Comparison of ENCODE assay signal across 10 mouse cellular contexts in genomic region chr11:100720345-100720744, GRCm38 (mm10). TPM values are rescaled to one million over a fixed set of nuclear protein-coding genes. Genes with fewer than 3 reads are reported as not detected.
DNase-seq lines count a peak whose midpoint lies in the region; ATAC-seq lines count a peak whose summit lies in the region.
"Had no signal": no experiment of that assay in that cellular context is flagged by ENCODE, and none has a peak within 500 bp of the region (broad histone marks: within the 10 kb centered on the region; RNA-seq: fewer than 3 reads in every experiment).

No protein-coding gene starts in this region.

- H3K4me1 ChIP-seq in hindbrain, embryonic 15.5 days (replicated peaks): peaks cover 21% of the 10 kb centered on the region
- H3K4me1 ChIP-seq in hindbrain, embryonic 10.5 days (replicated peaks): peaks cover 40% of the 10 kb centered on the region
- peaks cover 51% of the 10 kb centered on the region for H3K4me1 ChIP-seq in brown adipose tissue, adult 24 weeks (ENCODE audit: control insufficient read depth, insufficient read depth, insufficient read length, low read length)
- H3K4me1 ChIP-seq in liver, embryonic 12.5 days: peaks cover 58% of the 10 kb centered on the region

- H3K27ac ChIP-seq in hindbrain, embryonic 15.5 days (replicated peaks): peak overlapping the region; percentile 47
- H3K27ac ChIP-seq in hindbrain, embryonic 10.5 days: no peak overlapping the region
- H3K27ac ChIP-seq in brown adipose tissue, adult 24 weeks (replicated peaks; ENCODE audit: low read depth, low read length): peak overlapping the region; percentile 79
- H3K27ac ChIP-seq in liver, embryonic 12.5 days: peak overlapping the region; percentile 74

- H3K36me3 ChIP-seq in hindbrain, embryonic 15.5 days: peaks cover 31% of the 10 kb centered on the region
- peaks cover 47% of the 10 kb centered on the region for H3K36me3 ChIP-seq in hindbrain, embryonic 10.5 days
- peaks cover 79% of the 10 kb centered on the region for H3K36me3 ChIP-seq in liver, embryonic 12.5 days

- no peaks in the 10 kb centered on the region for H3K27me3 ChIP-seq in hindbrain, embryonic 15.5 days
- H3K27me3 ChIP-seq in hindbrain, embryonic 10.5 days (ENCODE audit: insufficient read depth, poor library complexity, severe bottlenecking): no peaks in the 10 kb centered on the region
- H3K27me3 ChIP-seq in liver, embryonic 12.5 days (replicated peaks): no peaks in the 10 kb centered on the region

- H3K9ac ChIP-seq in hindbrain, embryonic 15.5 days: no peak overlapping the region
- no peak overlapping the region for H3K9ac ChIP-seq in liver, embryonic 12.5 days

- no peak overlapping the region for H3K4me3 ChIP-seq in hindbrain, embryonic 15.5 days
- no peak overlapping the region for H3K4me3 ChIP-seq in hindbrain, embryonic 10.5 days
- peak overlapping the region; percentile 0; the same call in 1 of the 2 replicates for H3K4me3 ChIP-seq in brown adipose tissue, adult 24 weeks (ENCODE audit: insufficient read depth, low read depth, low read length)
- H3K4me3 ChIP-seq in liver, embryonic 12.5 days: no peak overlapping the region

- H3K4me2 ChIP-seq in hindbrain, embryonic 15.5 days: no peak overlapping the region
- H3K4me2 ChIP-seq in liver, embryonic 12.5 days: 0 out of 2 replicates have a peak overlapping the region, but pooled peaks have one; percentile 42

- 77% methylated on average over 5 of the region's 5 CpGs for WGBS in hindbrain, embryonic 15.5 days
- 84% methylated on average over 5 of the region's 5 CpGs for WGBS in hindbrain, embryonic 10.5 days
- WGBS in liver, embryonic 12.5 days (ENCODE audit: insufficient replicate concordance): 37% methylated on average over 5 of the region's 5 CpGs

- H3K9me3 ChIP-seq in hindbrain, embryonic 15.5 days: no peaks in the 10 kb centered on the region
- no peaks in the 10 kb centered on the region for H3K9me3 ChIP-seq in hindbrain, embryonic 10.5 days
- no peaks in the 10 kb centered on the region for H3K9me3 ChIP-seq in liver, embryonic 12.5 days (replicated peaks)
- H3K9me3 ChIP-seq: G1E had no signal

- no peak for DNase-seq in hindbrain, embryonic 10.5 days (ENCODE audit: low spot score)
- DNase-seq in 416B (ENCODE audit: low read depth) (peak; percentile 72), MN1 (ENCODE audit: low spot score) (no peak)
- no peak for DNase-seq in retina, embryonic 14.5 days (ENCODE audit: low spot score)
- no peak for DNase-seq in ovary, postnatal 10 days (ENCODE audit: low spot score)

- ATAC-seq in hindbrain, embryonic 15.5 days (ENCODE audit: low FRiP score, low read depth): no peak
- no peak for ATAC-seq in liver, embryonic 12.5 days

RNA-seq across cellular contexts. Expression of gene Hspb9, which starts 6.7 kb away (rescaled TPM):
- polyA plus RNA-seq in hindbrain, embryonic 15.5 days (2015; fragmentation: Nextera tagmentation; extraction: Ambion mirVana): 0.25 and 0.35 TPM in 2 replicates
- polyA plus RNA-seq in hindbrain, embryonic 10.5 days (2016; fragmentation: Nextera tagmentation; extraction: Ambion mirVana): 0.25 and 0.35 TPM in 2 replicates
- polyA plus RNA-seq in brown adipose tissue, adult 24 weeks (2012; ENCODE audit: insufficient read depth, insufficient read length, missing spikeins): not detected in 2 replicates
- 0.29 and 0.33 TPM in 2 replicates for polyA plus RNA-seq in liver, embryonic 12.5 days (2016; fragmentation: Nextera tagmentation; extraction: Ambion mirVana)
- polyA plus RNA-seq: frontal cortex, adult 2 months had no signal

RNA-seq across cellular contexts. Expression of gene Kat2a, which starts 8.1 kb away (rescaled TPM):
- 67.2 and 74.0 TPM in 2 replicates for polyA plus RNA-seq in hindbrain, embryonic 15.5 days (2015; fragmentation: Nextera tagmentation; extraction: Ambion mirVana)
- polyA plus RNA-seq in hindbrain, embryonic 10.5 days (2016; fragmentation: Nextera tagmentation; extraction: Ambion mirVana): 70.8 and 71.3 TPM in 2 replicates
- polyA plus RNA-seq in brown adipose tissue, adult 24 weeks (2012; ENCODE audit: insufficient read depth, insufficient read length, missing spikeins): 6.9 and 8.4 TPM in 2 replicates
- polyA plus RNA-seq in liver, embryonic 12.5 days (2016; fragmentation: Nextera tagmentation; extraction: Ambion mirVana): 39.4 and 40.2 TPM in 2 replicates

RNA-seq across cellular contexts. Expression of gene Dhx58, which starts 16.3 kb away (rescaled TPM):
- 3.0 and 3.1 TPM in 2 replicates for polyA plus RNA-seq in hindbrain, embryonic 15.5 days (2015; fragmentation: Nextera tagmentation; extraction: Ambion mirVana)
- polyA plus RNA-seq in hindbrain, embryonic 10.5 days (2016; fragmentation: Nextera tagmentation; extraction: Ambion mirVana): 1.9 and 2.9 TPM in 2 replicates
- 3.6 and 6.4 TPM in 2 replicates for polyA plus RNA-seq in brown adipose tissue, adult 24 weeks (2012; ENCODE audit: insufficient read depth, insufficient read length, missing spikeins)
- polyA plus RNA-seq in liver, embryonic 12.5 days (2016; fragmentation: Nextera tagmentation; extraction: Ambion mirVana): 1.5 and 2.1 TPM in 2 replicates

RNA-seq across cellular contexts. Expression of gene Rab5c, which starts 17.7 kb away (rescaled TPM):
- 42.0 and 42.4 TPM in 2 replicates for polyA plus RNA-seq in hindbrain, embryonic 15.5 days (2015; fragmentation: Nextera tagmentation; extraction: Ambion mirVana)
- 16.8 and 37.2 TPM in 2 replicates for polyA plus RNA-seq in hindbrain, embryonic 10.5 days (2016; fragmentation: Nextera tagmentation; extraction: Ambion mirVana)
- polyA plus RNA-seq in brown adipose tissue, adult 24 weeks (2012; ENCODE audit: insufficient read depth, insufficient read length, missing spikeins): 148 and 163 TPM in 2 replicates
- 15.9 and 18.1 TPM in 2 replicates for polyA plus RNA-seq in liver, embryonic 12.5 days (2016; fragmentation: Nextera tagmentation; extraction: Ambion mirVana)

RNA-seq across cellular contexts. Expression of gene Zfp385c, which starts 28.1 kb away (rescaled TPM):
- 0.82 and 0.94 TPM in 2 replicates for polyA plus RNA-seq in hindbrain, embryonic 15.5 days (2015; fragmentation: Nextera tagmentation; extraction: Ambion mirVana)
- polyA plus RNA-seq in hindbrain, embryonic 10.5 days (2016; fragmentation: Nextera tagmentation; extraction: Ambion mirVana): 0.26 and 0.68 TPM in 2 replicates
- not detected in 2 replicates for polyA plus RNA-seq in brown adipose tissue, adult 24 weeks (2012; ENCODE audit: insufficient read depth, insufficient read length, missing spikeins)
- polyA plus RNA-seq in liver, embryonic 12.5 days (2016; fragmentation: Nextera tagmentation; extraction: Ambion mirVana): 0.32 TPM in 1 of 2 replicates, not detected in the other
- polyA plus RNA-seq: G1E had no signal
